Mouse (Mus musculus) liver, postnatal 0 days (tissue): ENCODE results near the gene Plxnb1. TPM values are rescaled to one million over a fixed set of nuclear protein-coding genes. Genes with fewer than 3 reads are reported as not detected.
A peak's percentile ranks its signal among the peaks of the same experiment; 100 is the strongest.

ENCODE experiments used
- ATAC-seq: fragments of 200-750 bp; cut with Nextera tagmentation; 2 replicates; pipeline ENCODE4 v1.8.0; 2017; ENCODE audit warnings: mild to moderate bottlenecking, moderate library complexity
- DNase-seq: peaks from one replicate; pipeline ENCODE4 v3.0.0-alpha.2; 2016
- H3K27ac ChIP-seq: fragments of 300-500 bp; sonication (generic); 2 replicates; pipeline ENCODE4 v1.5.1; 2014; ENCODE audit warnings: antibody characterized with exemption, moderate library complexity, mild to moderate bottlenecking, low read depth
- H3K27me3 ChIP-seq: fragments of 300-500 bp; sonication (generic); 2 replicates; pipeline ENCODE4 v1.6.1; 2014; ENCODE audit warnings: low read length, control low read depth, mixed read lengths; ENCODE audit not compliant: insufficient read depth
- H3K36me3 ChIP-seq: fragments of 300-500 bp; sonication (generic); replicated peaks from 2 replicates; pipeline ENCODE4 v1.6.1; 2014; ENCODE audit warnings: mild to moderate bottlenecking, control low read depth, low read length, moderate library complexity, mixed read lengths; ENCODE audit not compliant: insufficient read depth
- H3K4me1 ChIP-seq: fragments of 300-500 bp; sonication (generic); 2 replicates; pipeline ENCODE4 v1.6.1; 2014; ENCODE audit warnings: antibody characterized with exemption, mild to moderate bottlenecking, control low read depth; ENCODE audit not compliant: insufficient read depth
- H3K4me2 ChIP-seq: fragments of 300-500 bp; sonication (generic); 2 replicates; pipeline ENCODE4 v1.6.1; 2014; ENCODE audit warnings: low read depth, mild to moderate bottlenecking, low read length, moderate library complexity, mixed read lengths
- H3K4me3 ChIP-seq: fragments of 300-500 bp; sonication (generic); 2 replicates; pipeline ENCODE4 v1.5.1; 2014; ENCODE audit warnings: low read depth, low read length
- H3K9ac ChIP-seq: fragments of 300-500 bp; sonication (generic); replicated peaks from 2 replicates; pipeline ENCODE4 v1.6.1; 2014; ENCODE audit warnings: mild to moderate bottlenecking, moderate library complexity
- H3K9me3 ChIP-seq: fragments of 300-500 bp; sonication (generic); 2 replicates; pipeline ENCODE4 v1.6.1; 2016; ENCODE audit warnings: mild to moderate bottlenecking, control low read depth, low read length, mixed read lengths
- CTCF ChIP-seq: sonication (generic); IDR thresholded peaks from 2 replicates; pipeline ENCODE4 v1.5.1; 2016; ENCODE audit warnings: antibody characterized with exemption, low read depth
- EP300 ChIP-seq: IDR thresholded peaks from 2 replicates; pipeline ENCODE4 v1.6.1; 2016; ENCODE audit warnings: antibody characterized with exemption, low read depth, mild to moderate bottlenecking
- WGBS: fragments of 180-500 bp; shearing (Covaris S2); extraction: QIAGEN DNeasy Blood & Tissue Kit; methylation state at CpG from one replicate; pipeline ENCODE4 v1.1.7; 2014; ENCODE audit not compliant: insufficient replicate concordance; 5-methylcytosine and 5-hydroxymethylcytosine counted together
- polyA plus RNA-seq: library from polyadenylated mRNA; unstranded; fragments of >200 nt; fragmentation: Nextera tagmentation; extraction: Ambion mirVana; gene quantifications from 2 replicates; pipeline ENCODE4 v1.2.1, GENCODE M21; 2015

The Plxnb1 gene
- polyA plus RNA-seq, 1 experiment from 2014 or later: 1.9 TPM

DNA sequence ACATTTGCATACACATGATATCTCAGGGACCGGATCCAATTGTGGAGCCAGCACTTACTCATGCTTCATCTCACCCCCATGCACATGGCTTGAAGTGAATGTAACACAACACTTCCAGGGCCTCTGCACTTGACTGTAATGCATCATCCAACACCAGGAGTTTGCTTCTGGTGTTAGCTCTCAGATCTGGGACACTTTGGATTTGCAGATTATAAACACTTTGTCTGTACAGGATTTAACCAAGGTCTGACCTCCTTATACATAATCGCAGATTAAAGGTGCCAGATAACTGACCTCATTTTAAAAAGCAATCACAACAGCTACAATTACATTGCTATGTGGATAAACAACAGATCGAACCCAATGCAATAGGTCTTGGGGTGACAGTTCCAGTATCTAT, 14.7 kb upstream of the Plxnb1 start:
- H3K27ac ChIP-seq: no peak overlapping the region
- H3K4me3 ChIP-seq: no peak overlapping the region
- H3K27me3 ChIP-seq: no peaks in the 10 kb centered on the region
- no peak for TF ChIP-seq EP300
- TF ChIP-seq CTCF: no peak
- no peaks in the 10 kb centered on the region; the same call in 1 of the 2 replicates for H3K36me3 ChIP-seq
- peaks cover 19% of the 10 kb centered on the region for H3K4me1 ChIP-seq
- no peaks in the 10 kb centered on the region for H3K9me3 ChIP-seq
- H3K9ac ChIP-seq: no peak overlapping the region
- 80% methylated on average over 3 of the region's 3 CpGs for WGBS
- ATAC-seq (no peak), DNase-seq (no peak)
- peak overlapping the region; percentile 77; the same call in 1 of the 2 replicates for H3K4me2 ChIP-seq

DNA sequence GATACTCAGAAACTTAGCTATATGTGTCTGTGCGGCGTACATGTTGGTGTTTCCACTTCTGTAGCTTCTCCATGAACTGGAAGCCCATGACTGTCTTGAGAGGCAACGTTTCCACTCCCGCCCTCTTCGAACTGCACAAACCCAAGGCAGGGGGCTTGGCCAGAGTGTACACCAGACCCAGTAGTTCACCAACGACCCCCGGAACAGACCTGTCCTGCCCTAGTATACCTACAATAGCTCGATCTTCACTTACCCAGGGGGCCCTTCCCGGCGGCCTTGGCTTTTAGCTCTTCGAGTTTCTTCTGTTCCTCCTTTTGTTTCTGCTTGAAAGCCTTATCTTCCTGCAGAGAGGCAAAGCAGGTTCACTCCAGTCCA, 13.5 kb upstream of the Plxnb1 start:
- Histone ChIP-seq H3K27me3 (no peaks in the 10 kb centered on the region), H3K4me1 (peaks cover 19% of the 10 kb centered on the region), H3K9me3 (no peaks in the 10 kb centered on the region), H3K4me2 (peak overlapping the region; percentile 77), H3K27ac (peak overlapping the region; percentile 73), H3K9ac (peak overlapping the region; percentile 83), H3K4me3 (peak overlapping the region; percentile 70), H3K36me3 (no peaks in the 10 kb centered on the region; the same call in 1 of the 2 replicates)
- 3% methylated on average over 11 of the region's 11 CpGs for WGBS
- ATAC-seq (peak; percentile 8; the same call in 1 of the 2 replicates), DNase-seq (no peak)
- TF ChIP-seq EP300 (no peak), CTCF (no peak)

DNA sequence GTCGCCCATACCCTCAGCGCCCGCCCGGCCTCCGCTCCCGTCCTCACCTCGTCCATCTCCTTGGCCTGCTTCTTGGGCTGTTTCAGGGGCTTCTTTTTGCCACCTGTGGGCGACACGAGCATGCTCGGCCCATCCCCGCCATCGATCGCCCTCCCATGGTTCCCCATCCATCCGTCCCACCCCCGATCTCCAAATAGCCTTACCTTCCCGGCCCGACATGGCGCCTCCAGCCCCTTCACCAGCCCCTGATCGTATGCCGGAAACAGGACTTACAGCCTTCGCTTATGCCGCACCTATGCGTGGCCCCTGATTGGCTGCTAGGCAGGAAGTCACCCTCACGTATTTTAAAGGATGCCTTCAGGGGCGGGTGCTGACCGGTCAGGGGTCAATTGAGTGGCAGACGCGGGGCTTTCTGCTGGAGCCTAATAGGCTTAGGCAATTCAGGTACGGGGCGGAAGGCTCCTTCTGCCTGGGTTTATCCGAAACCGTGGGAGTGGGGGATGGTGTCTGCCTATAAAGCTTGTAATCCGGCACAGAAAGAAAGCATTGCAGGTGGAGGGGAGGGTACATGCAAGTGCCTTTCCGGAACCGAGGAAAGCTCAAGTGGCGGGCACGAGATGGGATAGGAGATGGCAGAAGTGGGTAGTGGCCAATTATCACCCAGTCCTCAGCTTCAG, 12.9 kb upstream of the Plxnb1 start, which contains the start of the genes Ccdc51 and Tma7:
Gene Ccdc51 (plus strand): TSS at position 370 of the 677 bp plus-strand sequence.
Gene Tma7 (minus strand): TSS at position 464 of the 677 bp plus-strand sequence.
- no peaks in the 10 kb centered on the region; the same call in 1 of the 2 replicates for H3K36me3 ChIP-seq
- H3K9me3 ChIP-seq: no peaks in the 10 kb centered on the region
- H3K9ac ChIP-seq: peak within 1 kb of the TSS; percentile 83
- H3K27ac ChIP-seq: peak within 1 kb of the TSS; percentile 73
- peak within 1 kb of the TSS; percentile 70 for H3K4me3 ChIP-seq
- H3K27me3 ChIP-seq: no peaks in the 10 kb centered on the region
- TF ChIP-seq CTCF (0 out of 2 replicates have a peak, but pooled peaks have one; percentile 3), EP300 (no peak; the same call in 1 of the 2 replicates)
- peaks cover 19% of the 10 kb centered on the region for H3K4me1 ChIP-seq
- under 1% methylated on average over 37 of the region's 37 CpGs for WGBS
- DNase-seq (peak; percentile 87), ATAC-seq (peak; percentile 99)
- H3K4me2 ChIP-seq: peak within 1 kb of the TSS; percentile 77

DNA sequence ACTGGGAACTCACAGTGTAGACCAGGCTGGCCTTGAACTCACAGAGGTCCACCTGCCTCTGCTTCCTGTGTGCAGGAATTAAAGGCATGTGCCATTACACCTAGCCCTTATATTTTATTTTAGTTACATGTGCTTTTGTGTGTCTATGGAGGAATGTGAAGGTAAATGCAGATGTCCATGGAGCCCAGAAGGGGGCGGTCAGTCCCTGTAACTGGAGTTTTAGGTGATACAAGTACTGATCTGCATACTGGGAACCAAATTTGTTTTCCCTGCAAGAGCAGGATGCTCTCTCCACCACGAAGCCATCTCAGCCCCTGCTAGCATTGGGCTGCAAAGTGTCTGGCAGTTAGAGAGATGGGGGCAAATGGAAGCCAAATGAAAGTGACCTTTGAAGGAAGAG, 10.3 kb upstream of the Plxnb1 start:
- DNase-seq: no peak
- H3K27ac ChIP-seq: no peak overlapping the region
- WGBS: 33% methylated on average over 2 of the region's 2 CpGs

DNA sequence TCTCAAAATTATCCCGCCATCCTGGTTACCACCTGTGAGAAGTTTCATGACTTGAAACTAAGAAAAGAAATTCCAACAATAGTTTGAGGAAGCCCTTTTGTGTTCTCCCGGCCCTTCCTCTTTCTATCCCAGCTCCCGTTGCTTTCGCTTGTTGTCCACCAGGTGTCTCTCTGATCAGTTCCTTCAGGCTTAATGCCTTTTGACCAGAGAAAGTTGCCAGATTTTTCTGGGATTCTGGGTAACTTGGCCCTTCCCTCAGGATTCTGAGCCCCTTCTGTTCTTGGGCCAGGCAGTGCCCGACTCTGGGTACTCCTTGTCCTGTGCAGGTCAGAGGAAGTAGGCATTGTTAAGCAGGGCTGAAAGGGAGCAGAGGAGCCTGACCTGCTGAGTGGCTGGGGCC, 7.2 kb upstream of the Plxnb1 start:
- DNase-seq (peak; percentile 12), ATAC-seq (no peak)
- peaks cover 13% of the 10 kb centered on the region for H3K4me1 ChIP-seq
- H3K27me3 ChIP-seq: no peaks in the 10 kb centered on the region
- no peak overlapping the region for H3K9ac ChIP-seq
- 25% methylated on average over 5 of the region's 5 CpGs for WGBS
- H3K36me3 ChIP-seq: peaks cover 8% of the 10 kb centered on the region; the same call in 1 of the 2 replicates
- no peak overlapping the region for H3K4me2 ChIP-seq
- TF ChIP-seq CTCF (peak; percentile 69), EP300 (no peak)
- no peaks in the 10 kb centered on the region for H3K9me3 ChIP-seq
- H3K27ac ChIP-seq: no peak overlapping the region
- no peak overlapping the region for H3K4me3 ChIP-seq

More for the DNA sequence above, 10.3 kb upstream of the Plxnb1 start:
- no peak overlapping the region for H3K4me2 ChIP-seq
- no peaks in the 10 kb centered on the region for H3K9me3 ChIP-seq
- no peak overlapping the region for H3K4me3 ChIP-seq
- ATAC-seq: no peak
- TF ChIP-seq CTCF (peak; percentile 67), EP300 (no peak)
- H3K36me3 ChIP-seq: no peaks in the 10 kb centered on the region; the same call in 1 of the 2 replicates
- no peaks in the 10 kb centered on the region for H3K27me3 ChIP-seq
- H3K9ac ChIP-seq: no peak overlapping the region
- H3K4me1 ChIP-seq: peaks cover 20% of the 10 kb centered on the region

DNA sequence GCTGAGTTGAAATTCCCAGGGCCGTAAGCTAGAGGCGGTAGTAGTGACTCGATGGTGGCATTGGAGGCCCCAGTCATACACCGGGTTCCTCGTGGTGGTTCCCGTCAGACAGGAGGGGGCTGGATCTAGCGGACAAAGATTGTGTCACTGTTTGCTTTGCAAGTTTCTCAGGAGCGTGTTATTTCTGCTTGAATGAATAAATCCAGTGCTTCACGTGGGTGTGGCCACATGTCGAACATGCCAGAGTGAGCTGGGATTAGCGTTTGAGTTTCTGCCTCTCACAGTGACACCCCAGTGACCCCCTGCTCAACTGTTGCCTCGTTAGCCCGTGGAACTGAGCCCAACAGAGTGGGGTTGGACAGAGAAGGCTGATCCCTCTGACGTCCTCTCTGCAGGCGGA, 4.7 kb upstream of the Plxnb1 start:
- peak overlapping the region; percentile 29 for H3K27ac ChIP-seq
- TF ChIP-seq EP300 (no peak), CTCF (no peak)
- H3K27me3 ChIP-seq: peaks cover 15% of the 10 kb centered on the region
- H3K36me3 ChIP-seq: peaks cover 8% of the 10 kb centered on the region; the same call in 1 of the 2 replicates
- DNase-seq (no peak), ATAC-seq (no peak)
- peaks cover 17% of the 10 kb centered on the region for H3K4me1 ChIP-seq
- H3K4me3 ChIP-seq: no peak overlapping the region
- WGBS: 65% methylated on average over 15 of the region's 15 CpGs
- H3K9ac ChIP-seq: no peak overlapping the region
- no peaks in the 10 kb centered on the region for H3K9me3 ChIP-seq
- H3K4me2 ChIP-seq: 0 out of 2 replicates have a peak overlapping the region, but pooled peaks have one; percentile 4
